Mouse (Mus musculus): ENCODE measurements around the gene Arsg.

Arsg gene

DNA sequence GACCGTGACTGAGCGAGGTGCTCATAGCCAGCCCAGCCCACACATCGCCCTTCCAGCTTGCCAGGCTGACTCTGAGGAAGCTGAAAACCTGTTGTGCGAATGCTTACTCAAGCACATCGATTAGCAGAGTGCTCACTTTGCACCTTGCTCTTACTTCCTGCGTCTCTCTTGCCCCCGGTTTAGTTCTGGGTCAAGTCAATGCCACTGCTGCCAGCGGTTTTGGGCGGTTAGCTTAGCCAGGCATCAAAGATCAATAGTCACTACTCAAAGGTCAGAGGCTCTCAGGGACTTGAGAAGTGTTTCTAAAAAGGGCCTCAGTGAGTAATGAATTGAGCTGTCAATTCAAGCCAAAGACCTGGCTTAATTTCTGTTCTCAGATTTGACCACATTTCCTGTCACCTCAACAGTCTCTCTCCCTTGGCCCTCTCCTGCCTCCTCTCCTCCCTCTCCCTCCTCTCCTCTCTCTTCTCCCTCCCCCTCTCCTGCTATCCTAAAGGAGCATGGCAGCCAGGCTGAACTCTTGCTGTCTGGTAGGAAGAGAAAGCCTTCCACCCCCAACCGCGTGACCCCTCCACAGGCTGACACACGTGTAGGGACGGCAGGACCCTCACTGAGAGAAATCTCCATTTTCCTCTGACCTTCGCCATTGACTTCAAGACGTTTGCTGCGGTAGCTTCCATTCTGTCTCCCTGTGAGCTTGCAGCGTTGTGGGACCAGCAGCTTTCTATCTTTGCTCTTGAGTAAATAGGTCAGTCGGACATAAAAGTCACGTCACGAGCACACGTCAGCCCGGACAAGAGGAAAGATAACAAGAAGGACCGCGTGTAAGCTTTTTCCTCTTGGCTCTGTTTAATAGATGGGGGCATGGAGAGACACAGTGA lies 22.0 kb downstream of the Arsg start:
- no peak for DNase-seq (ENCODE audit: low spot score in 2 of 2)

DNA sequence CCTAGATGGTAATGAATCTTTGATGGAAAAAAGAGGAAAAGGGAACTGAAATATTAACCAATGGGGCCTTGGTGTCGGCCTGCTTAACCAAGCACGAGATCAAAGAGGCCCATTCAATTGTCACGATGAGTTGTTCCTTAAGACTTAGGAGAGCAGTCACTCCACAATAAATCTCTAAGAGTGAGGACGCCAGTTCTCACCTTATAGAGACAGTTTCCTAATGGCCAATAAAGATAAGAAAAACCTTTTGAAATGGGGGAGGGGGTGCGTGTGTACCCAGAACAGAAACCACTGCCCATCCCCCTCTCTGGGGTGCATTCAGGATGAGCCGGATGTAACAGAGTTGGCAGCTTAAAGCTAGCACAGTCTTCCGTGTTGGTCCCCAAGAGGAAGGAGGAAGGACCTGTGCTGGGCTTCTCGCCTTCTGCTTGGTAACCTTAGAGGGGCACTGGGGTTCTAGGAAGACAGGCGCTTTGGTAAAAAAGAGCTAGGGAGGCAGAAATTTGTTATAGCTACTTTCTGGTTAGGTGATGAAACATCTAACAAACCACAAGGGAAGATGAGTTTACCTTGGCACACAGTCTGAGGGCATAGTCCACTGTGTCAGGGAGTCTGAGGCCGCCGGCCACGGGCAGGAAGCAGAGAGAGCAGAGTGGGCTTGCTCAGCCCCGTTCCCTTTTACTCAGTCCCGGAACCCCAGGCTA lies 22.7 kb downstream of the Arsg start:
- DNase-seq (ENCODE audit: low spot score in 2 of 2) = peak in 1 of 2 experiments; percentile 35

DNA sequence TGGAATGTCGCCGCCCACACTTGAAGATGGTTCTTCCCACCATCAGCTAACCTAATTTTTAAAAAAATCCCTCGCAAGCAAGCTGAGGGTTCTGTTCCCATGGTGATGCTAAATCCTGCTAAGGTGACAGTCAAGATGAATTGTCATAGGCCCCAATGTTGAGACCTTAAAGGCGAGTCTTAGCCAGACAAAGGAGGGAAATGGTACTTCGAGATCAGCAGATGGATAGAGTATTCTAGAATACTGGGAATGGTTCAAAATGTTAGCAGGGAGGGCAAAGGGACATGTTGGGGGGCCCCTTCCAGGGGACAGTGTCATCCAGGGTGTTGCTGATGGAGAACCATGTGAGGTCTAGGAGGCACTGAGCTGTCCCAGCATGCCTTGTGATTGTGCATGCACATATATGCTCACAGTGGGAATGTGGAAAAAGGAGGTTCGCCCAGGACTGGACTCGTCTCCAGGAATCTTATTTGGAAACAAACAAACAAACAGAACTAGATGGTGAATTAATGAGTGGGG lies 23.4 kb downstream of the Arsg start:
- no peak for DNase-seq (ENCODE audit: low spot score in 2 of 2)

DNA sequence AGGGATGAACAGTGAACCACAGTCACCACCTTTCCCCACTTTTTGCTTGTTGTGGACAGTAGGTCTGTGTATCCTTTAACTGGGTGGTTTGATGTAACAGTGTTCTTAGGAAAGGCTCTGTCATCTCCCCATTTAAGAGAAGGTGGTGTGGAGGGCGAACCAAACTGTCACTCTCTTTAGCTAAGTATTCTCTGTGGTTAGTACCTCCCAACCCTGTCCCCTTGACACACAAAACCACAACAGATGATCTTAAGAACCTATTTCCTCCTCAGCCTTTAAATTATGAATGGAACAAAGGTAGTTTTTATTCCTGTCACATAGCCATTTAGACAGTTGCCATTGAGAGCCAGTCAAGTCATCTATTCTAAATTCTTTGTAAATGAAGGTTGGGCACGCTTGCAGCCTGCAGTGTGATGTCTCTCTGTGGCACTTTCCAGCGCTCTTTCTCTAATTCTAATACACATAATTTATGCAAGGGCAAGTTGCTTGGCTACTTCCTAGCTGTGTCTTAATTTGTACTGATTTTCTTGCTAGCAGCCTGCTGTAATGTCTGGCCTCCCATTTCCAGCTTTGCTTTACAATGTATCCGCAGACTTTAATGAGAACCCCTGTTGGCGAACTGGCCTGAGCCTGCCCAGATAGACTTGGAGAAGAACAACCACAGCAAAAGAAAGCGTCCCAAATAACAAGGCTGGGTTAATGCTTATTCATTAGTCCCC lies 24.0 kb downstream of the Arsg start:
- DNase-seq (ENCODE audit: low spot score in 2 of 2) = no peak

DNA sequence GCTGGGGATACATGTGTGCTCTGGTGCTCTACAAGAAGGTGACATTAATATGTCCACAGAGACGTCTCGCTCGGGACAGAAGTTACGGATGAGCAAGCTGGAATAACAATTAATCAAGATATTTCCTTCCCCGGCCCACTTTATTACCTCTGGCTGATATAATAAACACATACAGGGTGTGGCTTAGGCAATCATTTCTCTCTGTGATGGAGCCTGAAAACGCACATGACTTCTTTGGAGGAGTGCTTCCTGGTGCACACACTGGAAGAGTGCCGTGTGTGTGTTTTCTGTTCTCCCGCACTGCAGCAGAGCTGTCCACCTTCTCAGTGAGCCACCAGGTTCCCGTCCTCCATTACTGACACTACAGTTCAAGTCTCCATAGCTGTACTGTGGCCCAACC lies 24.8 kb downstream of the Arsg start:
- no peak for DNase-seq (ENCODE audit: low spot score in 2 of 2)

DNA sequence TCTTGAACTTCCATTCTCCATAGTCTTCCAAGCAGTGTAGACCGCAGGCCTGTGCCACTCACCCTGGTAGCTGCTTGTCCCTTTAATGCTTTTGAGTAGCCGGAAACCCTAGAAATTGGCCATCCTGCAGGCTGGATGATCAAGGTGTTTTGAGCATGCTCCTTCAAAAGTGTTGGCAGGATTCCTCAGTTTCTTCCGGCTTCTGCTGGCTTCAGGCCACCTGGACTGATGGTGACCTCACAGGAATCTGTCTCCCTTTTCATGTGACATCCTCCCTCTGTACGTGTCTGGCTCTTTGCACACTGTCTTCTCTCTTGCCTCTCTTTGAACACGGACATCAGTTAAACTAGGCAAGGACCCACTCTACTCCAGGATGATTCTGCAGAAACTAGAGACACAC lies 27.0 kb downstream of the Arsg start:
- DNase-seq (ENCODE audit: low spot score in 2 of 2) = no peak

DNA sequence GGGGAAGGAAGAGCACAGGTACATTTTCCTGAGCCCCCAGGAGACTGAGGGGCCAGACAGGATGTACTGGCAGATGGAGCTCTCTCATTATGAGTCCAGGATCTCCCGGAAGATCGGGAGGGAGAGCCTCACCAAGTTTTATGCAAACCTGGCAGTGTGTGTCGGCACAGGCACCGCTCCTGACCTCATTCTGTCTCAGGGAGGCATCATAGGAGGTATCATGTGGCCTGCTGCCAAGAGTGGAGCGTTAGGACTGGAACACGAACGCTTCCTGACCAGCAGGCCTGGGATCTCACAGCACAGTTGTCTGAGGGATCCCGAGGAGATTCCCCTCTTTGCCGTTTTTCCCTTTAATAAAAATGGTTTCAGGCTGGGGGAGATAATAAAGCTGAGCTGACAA lies 31.8 kb downstream of the Arsg start:
- no peak for DNase-seq (ENCODE audit: low spot score in 2 of 2)

DNA sequence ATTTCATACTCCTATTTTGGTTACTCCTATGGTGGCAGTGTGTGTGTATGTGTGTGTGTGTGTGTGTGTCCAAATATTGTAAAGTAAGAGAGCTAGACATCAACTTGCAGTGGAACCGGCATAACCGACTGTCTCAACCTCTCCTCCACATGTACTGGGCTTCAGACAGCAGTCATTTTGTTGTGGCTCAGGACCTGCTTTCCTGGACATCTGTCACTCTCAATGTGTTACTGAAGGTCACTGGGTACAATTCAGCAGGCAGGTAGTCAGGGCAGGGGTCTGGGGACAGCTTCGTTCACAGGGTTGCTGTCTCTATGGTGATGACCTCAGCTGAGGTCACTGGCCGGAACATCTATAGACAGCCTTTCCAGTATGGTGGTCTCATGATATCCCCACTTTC lies 32.6 kb downstream of the Arsg start:
- no peak for DNase-seq (ENCODE audit: low spot score in 2 of 2)

DNA sequence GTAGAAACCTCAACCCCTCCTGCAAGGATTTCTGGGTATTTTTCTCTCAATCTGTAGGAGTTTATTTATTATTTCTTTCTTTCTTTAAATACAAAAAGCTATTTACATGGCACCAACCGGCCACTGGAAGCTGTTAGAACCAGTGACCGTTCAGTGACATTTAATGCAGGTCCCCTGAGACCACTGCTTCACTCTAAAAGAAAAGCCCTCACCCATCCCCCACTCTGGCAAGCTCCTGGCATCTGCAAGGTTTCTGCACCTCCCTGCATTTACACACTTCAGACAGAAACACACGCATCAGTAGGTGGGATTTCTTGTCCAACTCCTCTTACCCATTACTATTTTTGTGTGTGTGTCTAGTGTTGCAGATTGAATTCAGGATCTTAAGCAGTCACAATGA lies 33.9 kb downstream of the Arsg start:
- DNase-seq (ENCODE audit: low spot score in 2 of 2) = no peak

DNA sequence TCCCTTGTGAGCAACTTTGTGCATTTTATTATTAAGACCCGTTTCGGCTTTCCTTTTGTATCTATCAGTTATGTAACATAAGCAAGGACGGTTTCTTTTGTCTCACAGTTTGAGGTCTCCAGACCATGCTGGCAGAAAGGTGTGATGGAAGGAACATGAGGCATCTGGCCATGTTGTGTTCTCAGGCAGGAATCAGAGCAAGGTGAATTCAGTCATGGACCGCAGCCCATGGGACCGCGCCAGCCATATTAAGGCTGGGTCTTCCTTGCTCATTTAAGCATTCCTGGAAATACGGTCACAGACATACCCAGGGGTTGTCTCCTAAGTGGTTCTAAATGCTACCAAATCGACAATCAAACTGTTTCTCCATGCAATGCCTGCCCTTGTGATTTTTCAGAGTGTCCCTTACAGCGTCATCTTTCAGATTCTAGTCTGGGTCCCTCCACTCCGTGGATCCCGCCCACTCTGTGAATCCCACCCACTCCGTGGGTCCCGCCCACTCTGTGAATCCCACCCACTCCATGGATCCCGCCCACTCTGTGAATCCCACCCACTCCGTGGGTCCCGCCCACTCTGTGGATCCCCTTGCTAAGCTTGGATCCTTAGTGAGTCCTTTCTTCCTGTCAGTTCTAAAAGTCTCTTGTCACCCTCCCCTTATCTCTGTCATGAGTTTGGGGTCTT lies 40.0 kb downstream of the Arsg start:
- DNase-seq (ENCODE audit: low spot score in 2 of 2) = no peak

DNA sequence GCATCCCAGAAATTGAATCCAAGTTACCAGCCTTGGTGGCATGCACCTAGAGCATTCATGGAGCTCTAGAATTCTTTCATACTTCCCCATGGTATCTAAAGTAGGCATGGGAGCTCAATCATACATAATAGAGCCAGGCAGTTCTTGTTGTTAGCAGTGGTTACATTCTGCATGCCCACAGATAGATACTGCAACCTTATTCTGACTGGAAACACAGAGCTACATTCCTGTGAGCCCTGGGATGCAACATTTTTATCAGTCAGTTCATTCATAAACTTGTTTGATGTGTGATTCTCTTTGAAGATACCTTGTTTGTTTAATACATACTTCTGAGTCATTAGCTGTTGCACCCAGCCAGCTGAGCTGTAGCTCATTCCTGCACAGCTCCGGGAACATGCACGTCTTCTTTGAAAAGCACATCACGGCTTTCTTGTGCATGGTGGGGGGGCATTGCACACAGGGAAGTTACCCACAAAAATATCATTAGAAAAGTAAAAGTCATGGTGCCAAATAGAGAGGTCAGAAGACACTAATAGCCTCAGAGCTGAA lies 41.0 kb downstream of the Arsg start:
- no peak for DNase-seq (ENCODE audit: low spot score in 2 of 2)

DNA sequence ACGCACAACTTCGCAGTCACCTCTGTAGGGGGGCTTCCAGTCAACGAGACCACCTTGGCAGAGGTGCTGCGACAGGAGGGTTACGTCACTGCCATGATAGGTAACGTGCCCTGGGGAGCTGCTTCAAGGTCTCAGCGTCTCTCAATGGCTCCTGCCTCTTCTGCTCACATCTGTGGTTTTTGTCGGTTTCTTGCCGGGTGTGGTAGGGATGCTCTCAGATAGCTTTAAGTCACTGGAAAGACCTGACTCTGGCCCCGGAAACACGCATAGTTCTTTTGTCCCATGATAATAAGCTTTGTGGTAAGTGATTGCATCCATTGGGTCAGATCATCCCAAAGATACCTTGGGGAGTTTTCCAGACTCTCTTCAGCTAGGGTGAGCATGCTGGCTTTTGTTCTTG lies 44.2 kb downstream of the Arsg start:
- no peak for DNase-seq (ENCODE audit: low spot score in 2 of 2)

DNA sequence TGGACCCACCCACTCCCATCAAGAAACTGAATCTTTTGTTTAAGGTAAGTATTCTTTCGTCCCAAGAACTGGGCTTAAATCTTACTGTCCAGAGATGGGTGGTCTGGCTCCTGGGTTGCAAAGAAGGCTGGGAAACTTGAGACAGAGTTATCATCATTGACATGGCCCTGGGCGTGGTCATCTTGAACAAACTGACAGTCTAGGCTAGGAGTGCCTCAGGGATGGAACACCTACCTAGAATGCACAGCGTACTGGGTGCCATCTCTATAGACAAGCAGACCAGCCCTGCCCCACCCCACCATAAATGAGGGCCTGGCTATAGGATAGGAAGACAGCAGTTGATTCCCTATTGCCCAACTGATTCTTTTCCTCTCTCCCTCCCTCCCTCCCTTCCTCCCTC lies 44.6 kb downstream of the Arsg start:
- DNase-seq (ENCODE audit: low spot score in 2 of 2) = peak in 1 of 2 experiments; percentile 33

DNA sequence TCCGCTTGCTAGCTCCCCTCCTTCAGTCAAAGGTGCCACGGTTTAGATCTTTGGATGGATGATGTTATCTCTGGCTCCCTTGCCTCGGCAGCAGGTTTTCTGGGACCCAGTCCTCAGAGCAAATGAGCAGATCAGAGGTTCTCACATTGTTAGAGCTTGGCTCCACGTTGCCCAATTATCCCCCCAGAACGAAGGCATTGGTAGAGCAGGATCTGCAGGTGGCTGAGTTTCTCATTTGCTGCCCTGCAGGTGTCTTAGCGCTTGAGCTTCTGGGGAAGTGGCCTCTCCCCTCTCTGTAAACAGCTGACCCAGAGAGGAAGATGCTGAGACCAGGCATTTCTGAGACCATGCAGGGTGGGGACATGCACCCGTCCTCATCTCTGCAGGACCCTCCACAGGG lies 47.8 kb downstream of the Arsg start:
- DNase-seq (ENCODE audit: low spot score in 2 of 2) = no peak

DNA sequence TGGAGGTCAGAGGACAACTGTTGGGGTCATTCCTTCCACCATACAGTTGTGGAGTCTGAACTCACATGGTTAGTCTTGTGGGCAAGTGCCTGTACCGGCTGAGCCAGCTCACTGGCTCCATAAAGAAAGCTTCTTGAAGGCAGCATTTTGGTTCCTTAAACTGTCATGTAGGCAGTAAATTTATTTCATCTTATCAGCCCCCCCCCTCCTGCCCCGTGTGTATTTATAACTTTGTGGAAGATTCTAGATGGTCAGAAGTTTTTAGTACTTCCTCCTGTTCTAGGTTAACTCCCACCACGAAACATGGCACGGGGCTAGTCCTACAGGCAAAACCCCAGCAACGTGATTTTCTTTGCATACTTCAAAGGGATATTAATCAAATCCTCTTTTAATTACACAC lies 51.7 kb downstream of the Arsg start:
- no peak for DNase-seq (ENCODE audit: low spot score in 2 of 2)

DNA sequence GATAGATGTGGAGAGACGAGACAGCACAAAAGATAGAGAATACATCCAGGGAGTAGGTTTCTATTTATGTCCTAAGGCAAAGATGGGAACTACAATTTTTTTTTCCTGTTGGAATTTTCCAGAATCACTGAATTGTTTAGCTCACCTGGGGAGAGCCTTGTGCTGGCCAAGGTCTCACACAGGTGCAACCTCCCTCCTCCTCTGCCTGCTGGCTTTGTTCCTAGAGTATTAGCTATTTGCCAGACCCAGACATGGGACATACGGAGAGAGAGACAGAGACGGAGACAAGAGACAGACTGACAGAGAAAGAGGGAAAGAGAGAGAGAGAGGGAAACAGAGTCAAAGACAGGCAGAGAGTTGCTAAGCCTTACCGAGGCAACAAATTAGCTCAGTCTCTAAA lies 52.4 kb downstream of the Arsg start:
- DNase-seq (ENCODE audit: low spot score in 2 of 2) = no peak

DNA sequence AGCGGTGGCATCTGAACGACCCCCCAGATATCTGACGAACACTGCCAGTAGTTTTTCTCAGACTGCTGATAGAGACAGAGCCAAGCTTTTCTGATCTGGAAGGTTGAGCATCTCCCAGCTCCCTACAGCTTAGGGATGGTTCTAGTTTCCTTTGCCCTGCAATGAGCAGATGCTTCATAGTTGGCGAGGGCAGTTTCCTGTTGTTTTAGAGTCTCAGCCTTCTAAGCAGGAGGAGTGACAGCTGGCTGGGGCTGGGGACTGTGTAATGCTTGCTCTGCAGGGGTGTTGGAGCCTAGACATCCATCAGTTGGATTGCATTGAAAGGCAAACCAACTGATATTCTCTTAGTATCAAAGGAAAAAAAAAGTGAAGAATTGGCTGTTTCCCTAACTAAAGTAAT lies 56.9 kb downstream of the Arsg start:
- no peak for DNase-seq (ENCODE audit: low spot score in 2 of 2)

DNA sequence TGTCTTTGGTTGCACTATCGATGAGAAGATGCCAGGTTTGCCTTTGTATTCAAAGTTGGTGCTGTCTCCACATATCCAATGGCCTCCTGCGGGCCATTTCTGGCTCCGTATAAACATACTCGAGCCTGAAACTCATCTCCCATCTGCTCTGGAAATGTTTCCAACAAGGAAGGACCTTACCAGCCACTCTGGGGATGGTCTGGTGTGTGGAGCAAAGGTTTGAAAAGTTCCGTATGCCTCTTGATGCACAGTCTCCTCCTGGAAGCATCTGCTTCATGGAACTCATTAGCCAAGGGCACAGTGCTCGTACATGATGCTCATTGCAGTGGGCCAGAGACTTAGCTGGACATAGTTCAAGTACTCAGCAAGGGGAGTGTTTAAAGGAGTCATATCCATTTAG lies 62.8 kb downstream of the Arsg start:
- no peak for DNase-seq (ENCODE audit: low spot score in 2 of 2)

DNA sequence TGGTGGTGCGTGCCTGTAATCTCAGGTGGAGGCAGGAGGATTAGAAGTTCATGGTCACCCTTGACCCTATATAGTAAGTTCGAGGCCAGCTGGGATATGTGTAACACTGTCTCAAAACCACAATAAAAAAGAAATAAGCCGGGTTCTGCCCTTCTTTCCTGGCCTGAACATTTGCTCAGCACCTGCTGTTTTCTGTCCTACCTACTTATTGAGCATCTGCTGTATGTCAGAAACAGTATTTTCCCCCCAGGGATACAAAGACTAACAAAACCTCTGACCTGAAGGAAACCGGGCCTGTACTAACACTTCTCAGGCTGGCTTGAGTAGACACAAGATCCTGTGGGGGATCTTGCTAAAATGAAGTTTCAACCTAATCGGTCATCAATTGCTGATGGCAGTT lies 63.8 kb downstream of the Arsg start:
- no peak for DNase-seq (ENCODE audit: low spot score in 2 of 2)

DNA sequence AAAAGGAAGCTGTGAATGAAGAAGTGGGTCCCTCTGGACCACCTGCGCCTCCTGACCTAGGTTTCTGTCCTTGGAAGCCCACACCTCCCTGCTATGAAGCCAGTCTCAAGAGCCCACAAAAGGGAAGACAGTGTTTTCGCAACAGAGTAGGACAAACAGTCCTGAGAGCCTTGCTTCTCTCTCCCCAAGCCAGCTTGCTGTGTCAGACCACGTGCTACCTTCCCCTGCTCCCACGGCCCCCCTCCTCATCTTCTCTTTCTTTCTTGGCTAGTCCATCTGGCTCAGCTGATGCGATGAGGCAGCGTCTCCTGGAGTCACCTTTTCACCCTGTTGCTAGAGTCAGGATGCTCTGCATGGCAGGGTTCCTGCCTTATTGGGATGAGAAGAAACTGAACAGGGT lies 66.1 kb downstream of the Arsg start:
- DNase-seq (ENCODE audit: low spot score in 2 of 2) = no peak

DNA sequence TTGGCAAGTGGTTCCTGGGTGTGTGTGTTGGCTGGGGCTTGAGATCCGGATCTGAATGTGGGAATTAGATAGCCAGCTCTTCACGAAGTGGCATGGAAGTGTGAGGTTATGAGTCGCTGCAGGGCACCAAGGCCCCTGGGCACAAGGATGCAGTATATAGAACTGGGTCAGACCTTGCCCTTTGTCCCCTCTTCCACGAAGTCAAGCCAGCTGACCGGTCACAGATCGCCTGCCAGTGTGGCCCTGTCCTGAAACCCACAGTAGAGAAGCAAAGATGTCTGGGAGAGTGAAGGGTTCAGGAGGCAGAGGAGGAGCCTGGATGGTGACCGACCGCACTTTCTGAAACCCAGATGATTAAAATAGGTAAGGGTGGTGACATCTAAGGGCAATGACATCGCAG lies 70.3 kb downstream of the Arsg start:
- no peak for DNase-seq (ENCODE audit: low spot score in 2 of 2)

DNA sequence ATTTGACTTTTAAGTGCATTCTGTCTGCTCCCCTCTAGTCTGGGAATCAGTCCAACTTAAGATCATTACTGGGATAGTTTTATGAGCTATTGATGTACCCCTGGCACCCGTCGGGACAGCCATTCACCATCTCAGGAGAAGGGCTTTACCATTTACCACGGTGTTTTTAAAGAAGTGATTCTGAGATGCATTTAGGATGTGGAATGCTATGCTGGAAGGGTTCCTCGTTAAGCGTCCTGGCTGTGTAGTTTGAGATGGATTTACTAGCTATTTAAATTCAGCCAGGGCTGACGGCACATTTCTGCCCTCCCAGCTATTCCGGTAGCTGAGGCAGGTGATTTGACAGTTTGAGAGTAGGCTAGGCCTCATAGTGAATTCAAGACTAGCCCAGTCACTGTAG lies 71.3 kb downstream of the Arsg start:
- no peak for DNase-seq (ENCODE audit: low spot score in 2 of 2)

Data from spleen, postnatal 4 days (tissue).